Mouse (Mus musculus) WW6 (cell line): ENCODE results near the gene Rnf115.

Experiments used
- DNase-seq: peaks from one replicate; pipeline ENCODE4 v3.0.0-alpha.2; 2013; ENCODE audit warnings: low read depth, low spot score

Rnf115 gene

DNA sequence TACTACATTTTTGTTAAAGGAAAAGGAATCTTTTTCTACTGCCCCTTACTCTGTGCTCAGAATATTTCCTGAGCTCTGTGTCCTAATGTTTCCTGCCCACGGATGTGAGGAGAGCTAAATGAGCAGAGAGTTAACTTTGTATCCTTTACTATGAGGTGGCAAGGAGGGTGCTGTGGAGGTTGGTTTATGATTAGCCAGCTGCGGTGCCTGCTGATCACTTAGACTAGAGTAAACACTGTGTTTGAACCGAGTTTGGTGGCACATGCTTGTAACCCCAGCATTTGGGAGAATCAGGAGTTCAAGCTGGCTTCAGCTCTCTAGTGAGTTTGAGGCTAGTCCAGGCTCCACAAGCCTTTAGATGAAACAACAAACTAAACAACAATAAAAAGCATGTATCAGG is 49.7 kb downstream of the Rnf115 start:
- DNase-seq, result no peak

DNA sequence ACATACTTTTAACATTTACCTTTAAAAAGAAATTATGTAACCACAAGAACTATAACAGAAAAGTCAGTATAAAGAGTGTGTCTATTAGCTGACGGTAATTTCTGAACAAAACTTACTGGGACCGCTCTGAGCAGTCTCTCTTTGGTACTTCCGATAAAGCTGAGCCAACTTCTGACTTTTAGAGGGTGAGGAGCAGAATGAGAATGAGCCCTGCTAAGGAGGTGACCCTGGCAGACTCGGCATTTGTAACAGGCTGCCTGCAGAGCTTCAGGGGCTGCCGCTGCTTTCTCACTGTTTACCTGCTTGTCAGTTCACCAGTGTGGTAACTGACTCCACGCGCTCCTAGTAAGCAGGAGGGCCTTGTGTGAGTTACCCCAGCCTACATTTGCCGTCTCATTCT is 54.8 kb downstream of the Rnf115 start:
- no peak for DNase-seq

DNA sequence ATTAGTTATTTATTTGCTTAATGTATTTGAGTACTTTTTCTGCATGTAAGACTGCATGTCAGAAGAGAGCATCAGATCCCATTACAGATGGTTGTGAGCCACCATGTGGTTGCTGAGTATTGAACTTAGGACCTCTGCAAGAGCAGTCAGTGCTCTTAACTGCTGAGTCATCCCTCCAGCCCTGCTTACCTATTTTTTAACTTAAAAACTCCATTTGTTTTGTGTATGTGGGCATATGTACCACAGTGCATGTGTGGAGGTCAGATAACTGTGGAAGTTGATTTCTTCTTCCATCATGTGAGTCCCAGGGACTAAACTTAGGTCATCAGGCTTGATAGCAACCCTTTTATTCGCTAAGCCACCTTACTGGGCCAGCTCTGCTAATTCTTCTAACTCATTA is 60.3 kb downstream of the Rnf115 start:
- no peak for DNase-seq

DNA sequence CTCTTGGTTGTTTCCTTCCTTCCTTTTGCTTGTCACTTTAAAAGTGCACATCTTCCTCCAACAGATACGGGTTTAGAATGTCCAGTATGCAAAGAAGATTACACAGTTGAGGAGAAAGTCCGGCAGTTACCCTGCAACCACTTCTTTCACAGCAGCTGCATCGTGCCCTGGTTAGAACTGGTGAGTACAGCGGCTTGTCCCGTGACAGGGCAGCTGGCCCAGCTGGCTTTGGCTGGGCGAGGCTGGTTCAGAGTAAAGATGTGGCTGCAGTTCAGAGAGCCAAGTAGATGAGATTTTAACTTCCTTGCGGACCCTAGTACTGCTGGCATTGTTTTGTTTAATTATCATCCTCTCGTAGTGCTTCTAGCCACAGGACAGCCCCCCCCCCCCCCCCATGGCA is 61.0 kb downstream of the Rnf115 start:
- no peak for DNase-seq

DNA sequence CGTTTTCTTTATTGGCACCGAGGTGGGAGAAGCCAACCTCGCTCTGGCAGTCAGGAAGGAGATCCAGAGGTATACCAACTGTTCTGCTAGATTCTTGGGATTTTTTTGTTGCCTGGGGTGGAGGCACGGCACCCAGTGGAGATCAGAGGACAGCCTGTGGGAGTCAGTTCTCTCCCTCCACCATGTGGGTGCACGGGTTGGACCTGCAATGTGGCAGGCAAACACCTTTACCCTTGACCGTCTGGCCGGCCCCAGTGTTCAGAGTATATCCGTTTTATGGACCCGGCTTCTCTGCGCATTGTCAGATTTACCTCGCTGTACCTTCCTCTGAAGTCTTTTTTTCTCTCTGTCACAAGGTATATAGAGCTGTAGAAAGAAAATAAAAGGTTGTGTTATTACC is 72.8 kb downstream of the Rnf115 start:
- DNase-seq, result no peak

DNA sequence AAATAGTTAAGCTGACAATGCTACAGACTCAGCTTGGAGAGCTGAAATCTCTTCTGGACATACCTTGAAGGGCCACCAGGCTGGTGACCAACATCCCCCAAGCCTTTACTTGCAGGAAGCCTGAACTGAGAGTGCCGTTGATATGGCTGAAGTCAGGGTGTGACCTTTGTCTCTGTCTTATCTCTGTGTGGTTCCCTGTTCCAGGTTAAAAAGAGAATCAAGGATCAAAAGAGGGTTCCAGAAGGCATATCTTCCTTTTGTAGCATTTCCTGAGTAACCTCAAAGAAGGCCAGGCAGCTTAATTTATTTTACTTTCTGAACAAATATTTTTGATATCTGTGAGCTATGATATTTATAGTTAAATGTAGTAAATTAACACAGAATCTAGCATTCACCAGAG is 74.8 kb downstream of the Rnf115 start:
- no peak for DNase-seq

DNA sequence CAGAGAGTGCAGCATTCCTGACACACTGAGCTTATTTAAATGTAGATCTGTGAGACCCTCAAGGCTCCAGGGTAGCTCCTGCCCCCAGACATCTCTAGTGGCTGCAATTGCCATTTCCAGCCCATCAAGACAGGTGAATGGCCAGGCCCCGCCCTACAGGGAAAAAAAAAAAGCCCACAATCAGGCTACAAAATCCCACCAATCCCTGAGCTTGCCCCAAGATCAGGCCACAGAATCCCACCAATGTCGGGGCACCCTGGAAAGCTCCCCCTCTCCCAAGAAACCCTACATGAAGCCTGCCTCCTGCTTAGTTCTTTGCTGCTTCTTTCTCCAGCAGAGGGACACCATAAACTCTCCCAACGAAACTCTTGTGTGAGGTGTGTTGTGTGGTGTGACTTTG is 80.7 kb downstream of the Rnf115 start:
- DNase-seq, result peak; percentile 65

DNA sequence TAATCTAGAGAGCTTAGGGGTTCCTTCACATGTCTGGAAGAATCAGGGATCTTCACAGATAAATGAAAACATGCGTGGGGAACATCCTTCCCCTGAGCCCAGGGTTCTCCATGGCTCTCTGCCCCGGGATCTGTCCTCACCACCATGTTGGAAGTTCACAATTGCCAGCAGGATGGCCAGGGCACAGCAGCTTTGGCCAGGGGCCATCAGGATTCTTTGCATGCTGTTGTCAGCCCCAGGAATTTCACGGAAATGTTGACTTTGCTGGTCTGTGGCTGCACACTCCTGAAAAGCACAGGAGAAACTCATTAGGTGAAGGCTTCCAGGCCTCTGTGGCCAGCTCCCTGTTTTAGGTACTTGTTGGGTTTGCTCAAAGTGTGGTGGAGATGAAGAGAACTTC is 81.2 kb downstream of the Rnf115 start:
- DNase-seq, result no peak

DNA sequence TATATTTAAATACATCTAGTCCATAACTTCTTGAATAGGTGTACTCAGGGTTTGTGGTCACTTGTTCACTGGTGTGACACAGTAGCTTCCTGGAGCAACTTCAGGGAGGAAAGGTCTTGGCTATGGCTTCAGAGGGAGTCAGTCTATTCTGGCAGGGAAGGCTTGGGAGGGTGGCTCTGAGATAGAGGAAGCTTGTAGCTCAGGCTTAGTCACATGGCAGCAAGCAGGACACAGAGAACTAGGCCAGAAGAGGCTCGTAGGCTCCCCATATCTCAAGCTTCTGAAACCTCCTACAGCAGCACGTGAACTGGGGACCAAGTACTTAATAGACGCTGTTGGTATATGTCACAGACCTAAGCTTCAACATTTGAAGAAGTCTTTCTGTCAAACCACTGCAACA is 83.8 kb downstream of the Rnf115 start:
- DNase-seq, result no peak

DNA sequence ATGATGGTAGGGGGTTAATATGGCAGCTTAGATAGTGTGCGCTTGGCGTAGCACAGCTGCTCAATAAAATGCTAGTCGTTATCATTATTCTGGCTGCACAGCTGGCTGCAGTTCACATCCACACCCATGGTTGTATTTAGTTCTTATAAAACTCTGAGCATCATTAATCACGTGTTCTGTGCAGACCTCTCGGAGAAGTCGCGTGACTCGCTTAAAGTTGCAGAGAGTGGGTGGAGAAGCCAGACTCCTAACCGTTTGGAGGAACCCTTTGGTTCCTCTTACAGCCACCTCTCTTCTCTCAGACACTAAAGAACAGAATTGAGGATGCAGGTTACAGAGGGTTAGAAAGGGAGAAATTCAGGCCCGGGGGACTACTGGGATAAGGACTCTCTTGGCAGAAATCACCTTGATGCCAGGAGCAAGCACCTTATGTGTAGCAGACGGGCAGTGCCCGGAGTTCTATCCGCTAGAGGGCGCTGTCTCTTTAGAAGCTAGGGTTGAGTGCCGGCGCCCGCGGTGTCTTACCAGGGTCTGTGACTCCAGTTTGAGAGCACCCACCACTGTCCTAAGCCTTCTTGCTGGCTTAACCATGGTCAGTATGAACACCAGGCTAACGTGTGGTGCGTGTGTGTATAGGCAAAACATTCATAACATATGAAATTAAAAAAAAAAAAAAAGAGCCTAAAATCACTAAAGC is 85.1 kb downstream of the Rnf115 start:
- peak; percentile 65 for DNase-seq

DNA sequence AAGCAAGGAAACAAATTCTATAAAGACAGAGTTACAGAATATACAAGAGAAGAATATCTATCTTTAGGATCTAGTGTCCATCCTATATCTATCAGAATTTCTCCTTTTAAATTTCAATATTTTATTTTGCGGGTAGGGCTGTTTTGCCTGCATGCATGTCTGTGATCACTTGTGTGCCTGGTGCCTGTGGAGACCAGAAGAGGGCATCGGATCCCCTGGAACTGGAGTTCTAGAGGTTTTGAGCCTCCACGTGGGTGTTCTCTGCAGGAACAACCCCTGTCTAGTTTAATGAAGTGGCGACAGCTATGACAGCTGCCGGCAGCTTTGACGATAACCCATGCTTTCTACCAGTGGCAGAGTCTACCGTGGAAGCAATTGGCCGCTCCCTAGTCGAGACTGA is 85.6 kb downstream of the Rnf115 start:
- no peak for DNase-seq

DNA sequence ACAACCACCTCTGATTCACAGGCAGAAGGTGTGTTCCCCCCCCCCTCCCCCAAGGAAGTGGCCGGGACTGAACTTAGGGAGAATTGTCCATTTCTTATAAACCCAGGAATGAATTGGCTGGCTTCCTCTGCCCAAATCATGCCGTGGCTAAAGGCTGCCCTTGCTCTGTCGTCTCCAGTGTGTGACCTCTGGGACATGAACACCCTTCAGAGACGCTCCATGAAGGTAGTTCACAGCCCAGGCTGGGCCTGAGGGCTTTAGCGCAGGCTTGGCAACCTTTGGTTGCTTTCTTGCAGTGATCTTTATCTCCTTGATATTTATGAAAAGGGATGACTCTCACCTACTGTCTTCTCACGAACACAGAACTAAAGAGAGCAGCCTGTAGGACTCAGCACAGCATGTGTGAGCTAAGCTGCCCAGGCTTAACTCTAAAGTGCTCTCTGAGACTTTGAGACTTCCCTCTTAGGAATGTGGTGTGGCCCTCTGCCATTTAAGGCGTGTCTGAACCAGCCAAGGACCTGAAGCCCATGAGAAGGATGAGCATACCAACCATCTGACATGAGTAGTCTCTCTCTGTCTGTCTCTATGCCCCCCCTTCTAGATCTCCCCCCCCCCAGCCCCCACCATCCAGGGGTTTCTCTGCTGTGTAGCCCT is 86.3 kb downstream of the Rnf115 start:
- no peak for DNase-seq

DNA sequence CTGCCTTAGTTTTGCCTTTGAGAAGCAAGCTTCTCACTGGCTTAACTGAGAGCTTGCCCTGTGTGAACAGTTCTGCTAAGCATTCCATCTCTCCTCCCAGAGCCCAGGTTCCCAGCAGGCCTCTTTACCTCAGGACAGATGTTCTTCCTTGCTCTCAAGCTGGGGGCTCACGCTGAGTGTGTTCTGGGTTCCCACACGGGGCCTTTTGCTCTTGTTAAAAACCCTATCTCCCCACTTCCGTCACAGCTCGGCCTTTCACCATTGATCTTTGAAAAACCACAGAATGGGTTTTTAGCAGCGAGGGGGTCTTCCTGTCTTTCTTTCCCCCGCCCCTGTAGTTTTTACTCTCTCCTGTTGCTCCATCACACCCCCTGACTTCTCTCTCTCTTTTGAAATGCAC is 86.9 kb downstream of the Rnf115 start:
- no peak for DNase-seq

DNA sequence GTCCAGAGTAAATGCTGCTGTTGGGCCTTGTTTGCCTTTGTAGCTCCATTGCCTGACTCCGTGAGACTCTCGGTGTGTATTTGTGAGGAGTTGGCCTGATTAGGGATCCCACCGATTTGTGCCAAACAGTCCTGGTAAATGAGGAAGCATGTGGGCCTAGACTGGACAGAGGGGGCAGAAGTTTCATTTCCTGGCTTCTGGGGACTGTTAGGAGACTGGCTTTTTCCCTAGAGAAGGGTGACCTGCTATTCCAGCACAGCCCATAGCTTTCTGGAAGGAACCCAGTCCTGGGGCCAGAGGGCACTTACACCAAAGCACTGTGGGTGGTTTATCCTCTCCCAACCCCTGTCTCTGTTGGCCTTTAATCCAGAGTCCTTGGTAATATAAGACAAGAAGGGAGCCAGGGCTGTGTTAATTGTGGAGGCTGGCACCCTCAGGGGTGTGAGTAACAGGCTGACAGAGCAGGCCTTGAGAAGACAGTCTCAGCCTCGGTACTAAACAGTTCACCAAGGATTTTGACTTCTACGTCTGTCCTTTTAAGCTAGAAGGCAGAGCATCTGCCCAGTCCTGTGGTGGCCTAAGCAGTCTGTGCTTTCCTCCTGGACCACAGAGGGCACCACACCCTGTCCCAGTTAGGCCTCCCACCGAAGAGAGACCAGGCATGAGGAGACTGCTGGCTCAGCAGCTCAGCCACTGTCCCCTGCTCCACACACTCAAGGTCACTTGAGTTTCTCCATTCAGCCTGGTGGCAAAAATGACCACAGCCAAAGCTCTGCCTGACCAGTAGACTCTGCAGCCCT is 92.9 kb downstream of the Rnf115 start:
- no peak for DNase-seq

DNA sequence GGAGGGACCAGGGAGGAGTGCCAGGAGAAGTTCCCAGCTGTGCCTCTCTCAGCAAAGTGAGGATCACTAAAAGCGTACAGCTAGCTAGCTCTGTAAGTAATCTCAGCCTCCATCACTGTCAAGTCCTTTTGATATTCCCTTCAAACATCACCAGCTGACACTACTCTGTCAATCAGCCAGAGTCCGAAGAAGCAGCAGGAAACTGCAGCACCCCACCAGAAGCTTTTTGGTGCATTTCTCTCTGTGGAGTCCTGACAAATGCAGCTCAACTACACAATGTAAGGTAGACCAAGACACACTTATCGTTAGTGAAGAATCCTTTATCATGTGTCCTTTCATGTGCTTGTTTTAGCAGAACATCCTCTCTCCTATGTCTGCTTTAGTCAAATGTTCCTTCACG is 94.1 kb downstream of the Rnf115 start:
- DNase-seq, result no peak

DNA sequence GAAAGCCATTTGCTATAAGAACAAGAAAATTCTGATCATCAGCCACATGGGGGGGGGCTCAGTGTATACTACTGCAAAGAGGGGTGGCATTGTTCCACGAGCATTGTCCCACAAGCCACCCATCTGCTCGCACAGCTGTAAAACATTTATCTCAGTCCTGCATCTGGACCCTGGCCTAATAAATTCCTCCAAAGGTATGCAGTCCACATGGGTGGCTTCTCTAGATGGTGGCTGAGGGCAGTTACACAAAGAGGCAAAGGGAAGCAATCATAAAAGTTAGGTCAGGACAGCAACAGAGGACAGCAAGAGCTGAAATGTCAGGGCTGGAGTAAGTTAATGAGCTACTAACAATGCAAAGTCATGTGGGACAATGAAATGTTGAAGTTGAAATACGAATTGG is 96.2 kb downstream of the Rnf115 start:
- no peak for DNase-seq

DNA sequence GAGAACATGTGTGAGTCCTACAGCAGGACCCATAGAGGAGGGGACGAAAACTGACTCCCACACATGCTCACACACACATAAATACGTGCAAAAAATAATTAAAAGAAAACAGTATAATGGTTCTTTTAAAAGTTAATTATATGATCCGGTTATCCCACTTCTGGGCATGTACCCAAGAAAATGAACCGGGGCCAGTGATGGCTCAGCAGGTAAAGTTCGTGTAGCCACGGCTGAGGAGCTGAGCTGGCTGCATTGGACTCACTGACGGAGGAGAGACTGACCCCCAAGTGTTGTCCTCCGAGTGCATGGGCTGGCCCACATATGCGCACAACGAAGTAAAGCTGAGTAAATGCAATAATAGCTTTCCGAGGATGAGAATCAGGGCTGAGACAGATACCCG is 97.2 kb downstream of the Rnf115 start:
- no peak for DNase-seq

DNA sequence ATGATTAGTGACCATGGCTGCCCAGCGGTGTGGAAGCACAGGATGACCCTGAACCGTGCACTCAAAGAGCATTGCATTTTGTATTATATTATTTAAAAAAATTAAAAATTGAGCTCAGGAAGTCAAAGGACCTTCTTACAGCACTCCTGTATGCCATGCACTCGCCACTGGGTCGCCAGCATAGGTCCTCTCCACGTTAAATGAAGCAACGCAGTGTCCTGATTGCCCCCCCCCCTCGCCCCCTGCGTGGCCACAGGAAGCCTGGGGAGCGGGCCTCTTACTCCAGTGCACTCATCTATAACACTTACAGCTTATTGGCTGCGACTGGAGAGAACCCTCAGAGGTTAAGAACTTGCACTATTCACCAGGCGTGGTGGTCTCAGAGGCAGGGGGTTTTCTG is 97.8 kb downstream of the Rnf115 start:
- no peak for DNase-seq

DNA sequence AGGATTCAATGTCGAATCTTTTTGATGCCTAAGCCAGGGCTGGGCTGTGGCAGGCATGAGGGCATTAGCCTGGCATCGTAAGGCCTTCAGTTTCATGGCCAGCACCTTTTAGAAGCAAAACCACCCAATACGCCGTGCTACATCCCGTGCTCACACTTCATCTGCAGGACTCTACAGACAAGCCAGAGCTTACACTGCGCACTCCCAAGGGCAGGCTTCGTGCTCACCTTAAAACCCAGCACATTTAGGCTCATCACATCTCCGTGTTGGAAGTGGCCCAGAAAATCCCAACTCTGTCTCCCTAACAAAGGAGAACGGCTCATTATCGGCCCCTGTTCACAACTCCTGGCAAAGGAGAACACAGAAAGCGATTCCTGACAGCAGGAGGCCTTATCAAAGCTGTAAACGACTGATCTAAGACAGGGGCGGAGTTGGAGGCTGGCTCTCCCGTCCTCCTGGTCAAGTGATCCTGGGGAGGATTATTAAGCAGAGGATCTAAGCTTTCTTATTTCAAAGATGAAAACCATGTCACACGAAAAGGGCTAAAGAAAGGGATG is 100.9 kb downstream of the Rnf115 start:
- no peak for DNase-seq

DNA sequence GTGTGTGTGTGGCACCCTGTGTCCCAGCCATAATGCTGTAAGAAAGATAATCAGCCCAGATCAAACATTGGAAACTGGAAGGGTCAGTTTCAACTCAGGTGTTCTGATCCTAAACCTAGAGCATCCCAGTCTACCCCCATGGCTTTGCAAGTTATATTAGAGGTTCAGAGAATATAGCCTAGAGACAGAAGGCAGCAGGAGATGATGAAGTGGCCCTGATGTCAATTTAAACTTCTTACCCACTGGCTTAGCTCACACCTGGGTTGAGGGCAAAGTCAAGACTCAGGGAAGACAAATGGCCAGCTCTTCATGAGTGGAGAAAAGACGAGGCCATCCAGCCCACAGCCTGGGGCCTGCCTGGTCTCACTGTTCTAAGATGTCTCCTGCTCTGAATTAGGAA is 101.5 kb downstream of the Rnf115 start, which contains the start of the genes Pdzk1 and Cd160:
Gene Pdzk1 (plus strand): TSS at position 301 of the 400 bp plus-strand sequence.
Gene Cd160 (minus strand): TSS at position 368 of the 400 bp plus-strand sequence.
- no peak for DNase-seq

DNA sequence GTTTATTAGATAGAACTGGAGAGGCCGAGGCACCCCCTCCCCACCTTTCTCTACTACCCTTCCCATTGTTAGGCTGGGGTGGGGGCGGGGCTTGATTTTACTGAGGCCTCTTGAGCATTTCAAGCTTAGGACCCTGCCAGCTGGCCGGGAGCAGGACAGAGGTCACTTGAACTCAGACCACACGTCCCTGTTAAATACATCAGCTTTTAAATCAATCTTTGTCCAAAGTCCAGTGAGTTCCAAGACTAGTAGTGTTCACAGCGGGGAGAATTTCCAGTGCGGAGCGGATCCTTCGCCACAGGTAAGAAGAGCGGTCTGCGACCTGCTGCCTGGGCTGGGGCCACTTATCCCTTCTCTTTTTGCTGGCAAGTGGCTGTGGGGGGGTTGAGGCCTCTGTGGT is 102.4 kb downstream of the Rnf115 start:
- no peak for DNase-seq

DNA sequence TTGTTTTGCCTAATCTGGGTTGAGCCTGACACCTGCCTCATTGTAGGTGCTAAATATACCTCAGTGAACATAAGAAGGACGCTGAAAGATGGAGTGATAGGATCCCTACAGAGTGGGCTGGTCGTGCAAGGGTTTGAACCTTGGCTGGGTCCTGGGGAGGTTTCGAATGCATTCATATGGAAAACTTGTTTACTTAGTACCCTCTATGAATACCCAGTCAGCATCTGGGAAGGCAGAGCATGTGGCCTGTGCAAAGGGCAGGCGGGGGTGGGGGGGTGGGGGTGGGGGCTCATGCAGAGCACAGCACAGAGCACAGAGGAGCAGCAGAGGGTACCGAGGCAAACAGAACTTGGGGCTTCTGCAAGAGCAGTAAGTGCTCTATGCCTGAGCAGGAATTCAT is 105.5 kb downstream of the Rnf115 start:
- no peak for DNase-seq
